Mouse (Mus musculus): ENCODE data around the gene Neurl1a. TPM values are rescaled to one million over a fixed set of nuclear protein-coding genes. Genes with fewer than 3 reads are reported as not detected.

Gene Neurl1a
- polyA plus RNA-seq, 1 experiment from 2014 or later = 15.0 TPM

- ATAC-seq (replicated peaks) = no peak
These were observed 3.1 kb upstream of the Neurl1a start for GRCm38 (mm10) chr19:47175472-47175871.

GRCm38 (mm10) chr19:47176916-47177505 is 1.6 kb upstream of the Neurl1a start:
- Histone ChIP-seq H3K4me2 (no peak overlapping the region), H3K9ac (no peak overlapping the region), H3K4me3 (no peak overlapping the region), H3K27me3 (replicated peaks) (peaks cover 6% of the 10 kb centered on the region), H3K27ac (no peak overlapping the region), H3K4me1 (peaks cover 24% of the 10 kb centered on the region), H3K9me3 (no peaks in the 10 kb centered on the region), H3K36me3 (replicated peaks) (no peaks in the 10 kb centered on the region)
- 61% methylated on average over 2 of the region's 2 CpGs for WGBS
- ATAC-seq (replicated peaks) = no peak

More at GRCm38 (mm10) chr19:47175472-47175871, 3.1 kb upstream of the Neurl1a start:
- Histone ChIP-seq H3K9ac (no peak overlapping the region), H3K36me3 (replicated peaks) (no peaks in the 10 kb centered on the region), H3K4me3 (no peak overlapping the region), H3K4me2 (no peak overlapping the region), H3K9me3 (no peaks in the 10 kb centered on the region), H3K27me3 (replicated peaks) (peaks cover under 1% of the 10 kb centered on the region; the same call in 1 of the 2 replicates), H3K4me1 (peaks cover 19% of the 10 kb centered on the region), H3K27ac (no peak overlapping the region)
- 83% methylated on average over 2 of the region's 2 CpGs for WGBS

- 20% methylated on average over 10 of the region's 10 CpGs for WGBS
- peak; percentile 53 for ATAC-seq (replicated peaks)
- H3K27ac ChIP-seq = peak overlapping the region; percentile 81
These were observed 619 bp upstream of the Neurl1a start for GRCm38 (mm10) chr19:47178001-47178400.

GRCm38 (mm10) chr19:47179272-47179809 is 721 bp downstream of the Neurl1a start:
- ATAC-seq (replicated peaks) = peak; percentile 52
- H3K36me3 ChIP-seq (replicated peaks) = no peaks in the 10 kb centered on the region
- H3K27ac ChIP-seq = peak overlapping the region; percentile 81
- H3K4me1 ChIP-seq = peaks cover 24% of the 10 kb centered on the region
- H3K4me3 ChIP-seq = peak overlapping the region; percentile 62
- no peaks in the 10 kb centered on the region for H3K9me3 ChIP-seq
- WGBS = under 1% methylated on average over 35 of the region's 42 CpGs
- peak overlapping the region; percentile 81 for H3K4me2 ChIP-seq
- H3K9ac ChIP-seq = peak overlapping the region; percentile 78
- peaks cover 6% of the 10 kb centered on the region for H3K27me3 ChIP-seq (replicated peaks)

More at GRCm38 (mm10) chr19:47178001-47178400, 619 bp upstream of the Neurl1a start:
- peak overlapping the region; percentile 62 for H3K4me3 ChIP-seq
- H3K4me1 ChIP-seq = peaks cover 24% of the 10 kb centered on the region
- H3K9me3 ChIP-seq = no peaks in the 10 kb centered on the region
- peaks cover 6% of the 10 kb centered on the region for H3K27me3 ChIP-seq (replicated peaks)
- H3K36me3 ChIP-seq (replicated peaks) = no peaks in the 10 kb centered on the region
- H3K9ac ChIP-seq = no peak overlapping the region
- peak overlapping the region; percentile 81 for H3K4me2 ChIP-seq

GRCm38 (mm10) chr19:47180011-47180410 is 1.4 kb downstream of the Neurl1a start:
- WGBS = 9% methylated on average over 8 of the region's 8 CpGs
- Histone ChIP-seq H3K36me3 (replicated peaks) (no peaks in the 10 kb centered on the region), H3K4me2 (peak overlapping the region; percentile 81), H3K27me3 (replicated peaks) (peaks cover 6% of the 10 kb centered on the region), H3K4me3 (peak overlapping the region; percentile 62), H3K27ac (no peak overlapping the region), H3K9me3 (no peaks in the 10 kb centered on the region), H3K9ac (peak overlapping the region; percentile 78), H3K4me1 (peaks cover 24% of the 10 kb centered on the region)
- no peak for ATAC-seq (replicated peaks)

- Histone ChIP-seq H3K27me3 (replicated peaks) (peaks cover 6% of the 10 kb centered on the region), H3K4me1 (peaks cover 26% of the 10 kb centered on the region), H3K36me3 (replicated peaks) (no peaks in the 10 kb centered on the region), H3K9me3 (no peaks in the 10 kb centered on the region), H3K4me3 (no peak overlapping the region), H3K27ac (no peak overlapping the region), H3K9ac (no peak overlapping the region), H3K4me2 (no peak overlapping the region)
- WGBS = 68% methylated on average over 8 of the region's 8 CpGs
- ATAC-seq (replicated peaks) = no peak
These were observed 5.6 kb downstream of the Neurl1a start for GRCm38 (mm10) chr19:47184221-47184620.

GRCm38 (mm10) chr19:47184736-47185135 is 6.1 kb downstream of the Neurl1a start:
- Histone ChIP-seq H3K4me2 (no peak overlapping the region), H3K27ac (no peak overlapping the region), H3K4me1 (peaks cover 22% of the 10 kb centered on the region), H3K9ac (no peak overlapping the region), H3K27me3 (replicated peaks) (peaks cover 6% of the 10 kb centered on the region), H3K9me3 (no peaks in the 10 kb centered on the region), H3K4me3 (no peak overlapping the region), H3K36me3 (replicated peaks) (no peaks in the 10 kb centered on the region)
- ATAC-seq (replicated peaks) = no peak
- 62% methylated on average over 4 of the region's 4 CpGs for WGBS

GRCm38 (mm10) chr19:47186514-47187275 is 8.1 kb downstream of the Neurl1a start:
- H3K27ac ChIP-seq = no peak overlapping the region

GRCm38 (mm10) chr19:47188515-47189128 is 10.0 kb downstream of the Neurl1a start:
- no peaks in the 10 kb centered on the region for H3K27me3 ChIP-seq (replicated peaks)
- H3K9me3 ChIP-seq = no peaks in the 10 kb centered on the region
- 67% methylated on average over 11 of the region's 11 CpGs for WGBS
- peaks cover 9% of the 10 kb centered on the region; the same call in 1 of the 2 replicates for H3K4me1 ChIP-seq
- peak; percentile 77 for ATAC-seq (replicated peaks)
- no peaks in the 10 kb centered on the region for H3K36me3 ChIP-seq (replicated peaks)
- H3K4me3 ChIP-seq = no peak overlapping the region
- no peak overlapping the region for H3K9ac ChIP-seq
- H3K4me2 ChIP-seq = no peak overlapping the region
- H3K27ac ChIP-seq = peak overlapping the region; percentile 38; the same call in 1 of the 2 replicates

More at GRCm38 (mm10) chr19:47186514-47187275, 8.1 kb downstream of the Neurl1a start:
- Histone ChIP-seq H3K9me3 (no peaks in the 10 kb centered on the region), H3K27me3 (replicated peaks) (no peaks in the 10 kb centered on the region), H3K9ac (no peak overlapping the region), H3K4me1 (peaks cover 9% of the 10 kb centered on the region; the same call in 1 of the 2 replicates), H3K36me3 (replicated peaks) (no peaks in the 10 kb centered on the region), H3K4me3 (no peak overlapping the region), H3K4me2 (no peak overlapping the region)
- ATAC-seq (replicated peaks) = no peak
- WGBS = 48% methylated on average over 15 of the region's 15 CpGs

GRCm38 (mm10) chr19:47192158-47192557 is 13.5 kb downstream of the Neurl1a start:
- no peaks in the 10 kb centered on the region for H3K36me3 ChIP-seq (replicated peaks)
- ATAC-seq (replicated peaks) = no peak
- 97% methylated on average over 5 of the region's 5 CpGs for WGBS
- peaks cover 9% of the 10 kb centered on the region; the same call in 1 of the 2 replicates for H3K4me1 ChIP-seq
- H3K4me2 ChIP-seq = no peak overlapping the region
- no peak overlapping the region for H3K4me3 ChIP-seq
- H3K9me3 ChIP-seq = no peaks in the 10 kb centered on the region
- no peak overlapping the region for H3K27ac ChIP-seq
- H3K9ac ChIP-seq = no peak overlapping the region
- H3K27me3 ChIP-seq (replicated peaks) = no peaks in the 10 kb centered on the region

GRCm38 (mm10) chr19:47198671-47199350 is 20.2 kb downstream of the Neurl1a start:
- WGBS = 73% methylated on average over 13 of the region's 13 CpGs
- no peak overlapping the region for H3K9ac ChIP-seq

More at GRCm38 (mm10) chr19:47198671-47199350, 20.2 kb downstream of the Neurl1a start:
- ATAC-seq (replicated peaks) = no peak
- no peaks in the 10 kb centered on the region for H3K4me1 ChIP-seq
- no peaks in the 10 kb centered on the region for H3K36me3 ChIP-seq (replicated peaks)
- no peaks in the 10 kb centered on the region for H3K27me3 ChIP-seq (replicated peaks)
- no peak overlapping the region for H3K4me2 ChIP-seq
- no peaks in the 10 kb centered on the region for H3K9me3 ChIP-seq
- H3K27ac ChIP-seq = no peak overlapping the region
- no peak overlapping the region for H3K4me3 ChIP-seq
